Mouse (Mus musculus): ENCODE data around the gene Sirt6. TPM values are rescaled to one million over a fixed set of nuclear protein-coding genes. Genes with fewer than 3 reads are reported as not detected.
A peak's percentile ranks its signal among the peaks of the same experiment; 100 is the strongest.

The Sirt6 gene
- total RNA-seq, 1 experiment from 2014 or later, result 6.4 TPM

DNA sequence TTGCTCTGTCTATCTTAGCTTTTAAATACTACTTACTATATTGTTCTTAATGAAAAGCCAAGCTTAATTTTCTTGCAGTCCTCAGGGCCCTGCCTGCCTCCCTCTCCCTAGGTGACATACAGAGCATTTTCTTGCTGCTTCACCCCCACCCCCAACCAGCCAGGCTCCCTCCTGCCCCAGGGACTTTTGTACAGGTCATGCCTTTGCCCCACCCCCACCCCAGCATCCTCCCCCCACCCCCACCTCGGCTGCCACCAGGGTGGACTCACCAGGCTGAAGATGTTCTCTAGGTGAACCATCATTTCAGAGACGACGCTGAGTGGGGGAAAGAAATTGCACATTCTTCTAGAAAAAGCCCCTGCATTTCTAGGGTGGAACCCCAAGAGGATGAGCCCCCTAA, 29.3 kb downstream of the Sirt6 start:
- ATAC-seq (ENCODE audit: extremely low read depth, insufficient number of reproducible peaks, low FRiP score, poor library complexity, severe bottlenecking), result no peak

GRCm38 (mm10) chr10:81597137-81597950, 30.3 kb downstream of the Sirt6 start:
- ATAC-seq (ENCODE audit: extremely low read depth, insufficient number of reproducible peaks, low FRiP score, poor library complexity, severe bottlenecking), result no peak

- no peak for ATAC-seq (ENCODE audit: extremely low read depth, insufficient number of reproducible peaks, low FRiP score, poor library complexity, severe bottlenecking)
Observed at GRCm38 (mm10) chr10:81596611-81597010, 31.0 kb downstream of the Sirt6 start.

DNA sequence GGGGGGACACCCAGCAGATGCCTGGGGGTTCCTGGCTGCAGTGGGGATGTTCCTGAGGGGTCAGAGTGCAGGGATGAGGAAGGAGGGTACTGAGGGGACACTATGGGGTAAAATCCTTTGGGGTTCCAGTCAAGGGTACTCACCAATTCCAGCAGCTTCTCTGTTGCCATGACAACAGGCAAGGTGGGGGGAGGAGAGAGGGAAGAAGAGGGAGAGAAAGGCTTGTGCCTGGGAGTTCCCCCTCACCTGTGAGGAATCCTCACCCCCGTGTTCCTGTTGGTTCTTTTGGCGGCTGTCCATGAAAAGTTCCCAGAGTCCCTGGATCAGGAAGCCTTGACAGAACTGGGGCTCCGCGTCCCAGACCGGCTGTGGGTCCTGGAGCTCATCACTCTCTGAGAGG, 32.0 kb downstream of the Sirt6 start:
- no peak for ATAC-seq (ENCODE audit: extremely low read depth, insufficient number of reproducible peaks, low FRiP score, poor library complexity, severe bottlenecking)

DNA sequence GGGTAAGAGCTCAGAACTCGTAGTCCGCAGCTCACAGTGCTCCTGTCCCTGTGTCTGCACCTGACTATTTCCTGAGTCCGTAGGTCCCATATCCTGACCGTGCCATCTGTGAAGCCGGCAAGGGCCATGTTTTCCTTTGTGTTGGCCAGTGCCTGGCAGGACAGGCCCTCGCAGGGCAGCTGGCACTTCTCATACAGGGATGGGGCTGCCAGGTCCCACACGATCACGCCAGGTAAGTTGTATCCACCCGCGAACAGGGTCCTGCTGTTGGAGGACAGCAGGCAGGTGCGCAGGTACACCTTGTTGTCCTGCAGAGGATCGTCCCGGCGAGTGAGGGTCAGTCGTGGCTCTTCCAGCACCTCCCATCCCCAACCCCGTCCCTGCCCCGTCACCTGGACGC, 33.7 kb downstream of the Sirt6 start:
- ATAC-seq (ENCODE audit: extremely low read depth, insufficient number of reproducible peaks, low FRiP score, poor library complexity, severe bottlenecking), result no peak

DNA sequence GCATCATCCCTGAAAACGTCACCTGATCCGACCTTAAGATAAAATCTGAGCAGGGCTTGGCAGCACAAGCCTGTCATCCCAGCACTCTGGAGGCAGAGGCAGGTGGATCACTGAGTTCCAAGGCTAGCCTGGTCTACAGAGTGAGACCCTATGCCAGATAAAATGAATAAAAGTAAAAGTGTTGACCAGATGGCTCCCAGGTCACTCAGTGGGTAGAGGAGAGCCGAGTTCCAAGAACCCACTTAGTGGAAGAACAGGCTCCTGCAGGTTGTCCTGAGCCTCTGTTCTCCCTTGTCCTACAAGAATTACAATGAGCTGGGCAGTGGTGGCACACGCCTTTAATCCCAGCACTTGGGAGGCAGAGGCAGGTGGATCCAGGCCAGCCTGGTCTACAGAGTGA, 34.4 kb downstream of the Sirt6 start:
- ATAC-seq (ENCODE audit: extremely low read depth, insufficient number of reproducible peaks, low FRiP score, poor library complexity, severe bottlenecking), result no peak

GRCm38 (mm10) chr10:81592631-81593030, 35.0 kb downstream of the Sirt6 start:
- no peak for ATAC-seq (ENCODE audit: extremely low read depth, insufficient number of reproducible peaks, low FRiP score, poor library complexity, severe bottlenecking)

GRCm38 (mm10) chr10:81591846-81592245, 35.8 kb downstream of the Sirt6 start:
- no peak for ATAC-seq (ENCODE audit: extremely low read depth, insufficient number of reproducible peaks, low FRiP score, poor library complexity, severe bottlenecking)

- no peak for ATAC-seq (ENCODE audit: extremely low read depth, insufficient number of reproducible peaks, low FRiP score, poor library complexity, severe bottlenecking)
Observed at GRCm38 (mm10) chr10:81588739-81589138, 38.9 kb downstream of the Sirt6 start.

DNA sequence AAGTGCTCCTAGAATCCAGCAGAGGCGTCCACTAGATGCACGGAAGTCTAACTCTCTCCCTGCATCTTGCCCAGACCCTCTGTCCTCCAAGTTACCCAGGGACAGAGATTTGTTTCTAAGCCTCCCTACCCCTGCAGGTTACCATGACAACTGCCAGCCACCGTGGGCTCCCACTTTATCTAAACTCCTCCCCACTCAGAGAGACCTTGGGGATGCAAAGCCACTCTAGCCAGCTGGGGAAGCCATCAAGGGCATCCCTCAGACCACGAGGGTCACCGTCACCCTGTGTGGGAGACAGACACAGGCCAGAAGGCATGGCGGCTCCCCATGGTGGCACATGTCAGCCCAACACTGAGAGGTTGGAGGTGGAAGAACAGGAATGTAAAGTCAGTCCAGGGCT, 44.2 kb downstream of the Sirt6 start:
- no peak for ATAC-seq (ENCODE audit: extremely low read depth, insufficient number of reproducible peaks, low FRiP score, poor library complexity, severe bottlenecking)

GRCm38 (mm10) chr10:81580441-81581070, 47.0 kb downstream of the Sirt6 start:
- peak; percentile 56 for ATAC-seq (ENCODE audit: extremely low read depth, insufficient number of reproducible peaks, low FRiP score, poor library complexity, severe bottlenecking)

- no peak for ATAC-seq (ENCODE audit: extremely low read depth, insufficient number of reproducible peaks, low FRiP score, poor library complexity, severe bottlenecking)
Observed at GRCm38 (mm10) chr10:81579967-81580366, 47.6 kb downstream of the Sirt6 start.

- ATAC-seq (ENCODE audit: extremely low read depth, insufficient number of reproducible peaks, low FRiP score, poor library complexity, severe bottlenecking), result no peak
Observed at GRCm38 (mm10) chr10:81575695-81576094, 51.9 kb downstream of the Sirt6 start.

- ATAC-seq (ENCODE audit: extremely low read depth, insufficient number of reproducible peaks, low FRiP score, poor library complexity, severe bottlenecking), result no peak
Observed at GRCm38 (mm10) chr10:81575208-81575631, 52.4 kb downstream of the Sirt6 start.

GRCm38 (mm10) chr10:81574081-81575056, 53.2 kb downstream of the Sirt6 start, which contains the start of gene Tle2:
Tle2 (plus strand) TSS chr10:81574561.
- ATAC-seq (ENCODE audit: extremely low read depth, insufficient number of reproducible peaks, low FRiP score, poor library complexity, severe bottlenecking), result no peak

DNA sequence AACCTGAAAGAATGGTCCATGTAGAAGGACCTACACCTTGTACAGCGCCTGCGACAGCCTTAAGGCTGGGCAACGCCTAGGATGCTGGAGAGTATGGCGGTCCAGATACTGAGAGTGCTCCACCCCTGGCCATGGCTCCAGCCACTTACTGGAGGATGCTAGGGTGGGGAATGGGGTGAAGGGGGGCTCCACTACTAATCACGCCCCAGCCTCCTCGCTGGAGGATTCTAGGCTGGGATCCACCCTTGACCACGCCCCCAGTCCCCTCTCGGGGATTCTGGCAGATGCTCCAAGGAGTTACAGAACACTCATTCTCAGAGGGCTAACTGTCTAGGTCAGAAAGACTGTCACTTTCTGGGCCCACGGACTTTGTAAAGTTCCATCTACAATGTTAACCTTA, 54.6 kb downstream of the Sirt6 start:
- no peak for ATAC-seq (ENCODE audit: extremely low read depth, insufficient number of reproducible peaks, low FRiP score, poor library complexity, severe bottlenecking)

DNA sequence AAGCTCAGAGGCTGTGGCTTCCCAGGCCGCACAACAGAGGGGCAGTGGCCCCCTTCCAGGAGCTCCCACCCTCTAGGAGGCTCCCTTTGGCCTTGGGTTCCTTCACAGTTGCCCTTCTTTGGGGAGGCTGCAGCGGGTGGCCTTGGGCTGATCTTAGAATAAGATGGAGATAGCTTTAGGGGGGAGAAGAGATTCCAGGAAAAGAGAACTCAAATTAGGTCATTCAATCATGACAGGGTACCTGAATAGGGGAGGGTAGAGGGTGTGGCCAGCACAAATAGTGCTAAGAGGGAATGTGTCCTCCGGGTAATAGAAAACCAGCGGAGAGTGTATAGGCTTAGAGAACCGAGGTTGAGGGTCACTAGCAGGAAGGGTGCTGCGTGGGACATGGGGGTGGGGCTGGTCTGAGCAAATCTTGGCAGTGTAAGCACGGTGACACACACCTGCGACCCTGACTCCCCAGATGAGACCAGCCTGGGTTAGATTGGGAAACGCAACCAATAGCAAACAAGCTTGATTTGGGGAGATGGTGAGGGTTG, 55.4 kb downstream of the Sirt6 start:
- ATAC-seq (ENCODE audit: extremely low read depth, insufficient number of reproducible peaks, low FRiP score, poor library complexity, severe bottlenecking), result no peak

All from neutrophil, adult 5-6 weeks (primary cell).